Mouse (Mus musculus): ENCODE results near the gene Olfr223.

DNA sequence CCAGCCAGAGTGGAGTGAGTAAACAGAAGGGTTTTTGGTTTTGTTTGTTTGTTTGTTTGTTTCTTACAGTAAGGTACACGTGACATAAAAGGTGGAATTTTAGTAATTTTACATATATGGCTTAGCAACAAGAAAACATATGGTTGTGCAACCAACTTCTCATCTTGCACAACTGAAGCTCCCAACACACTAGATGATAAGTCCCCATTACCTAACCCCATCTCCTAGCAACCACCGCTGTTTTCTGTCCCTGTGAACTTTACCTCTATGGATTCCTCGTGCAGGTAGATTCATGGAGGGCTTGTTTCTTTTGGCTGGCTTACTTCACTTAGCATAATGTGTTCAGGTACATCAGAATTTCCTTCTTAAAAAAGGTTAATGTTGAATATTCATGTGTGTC, 49.7 kb downstream of the Olfr223 start:
- TF ChIP-seq POLR2A (IDR thresholded peaks at IDR 0.05; ENCODE audit: borderline replicate concordance, insufficient read depth, low read length) (no peak), CTCF (IDR thresholded peaks at IDR 0.05; ENCODE audit: borderline replicate concordance, insufficient read depth, low read depth, low read length) (no peak)
